Mouse (Mus musculus): Measurements from ENCODE around the gene Gm10318. TPM values are rescaled to one million over a fixed set of nuclear protein-coding genes. Genes with fewer than 3 reads are reported as not detected.

The Gm10318 gene
- polyA plus RNA-seq (2015; fragmentation: Nextera tagmentation; extraction: Ambion mirVana), result not detected in 2 replicates

- no peaks in the 10 kb centered on the region for H3K27me3 ChIP-seq
- no peaks in the 10 kb centered on the region for H3K4me1 ChIP-seq
- H3K9me3 ChIP-seq (replicated peaks), result no peaks in the 10 kb centered on the region
- H3K4me2 ChIP-seq, result no peak within 1 kb of the TSS
- 71% methylated on average over 9 of the region's 9 CpGs for WGBS
- H3K27ac ChIP-seq, result no peak within 1 kb of the TSS
- H3K36me3 ChIP-seq, result no peaks in the 10 kb centered on the region
- no peak for ATAC-seq (replicated peaks; ENCODE audit: low FRiP score)
- no peak within 1 kb of the TSS for H3K9ac ChIP-seq
- H3K4me3 ChIP-seq (replicated peaks), result no peak within 1 kb of the TSS
These were observed at the start of gene Gm10318 for GRCm38 (mm10) chr10:77852559-77852958. Gm10318 (plus strand) TSS chr10:77852859.

DNA sequence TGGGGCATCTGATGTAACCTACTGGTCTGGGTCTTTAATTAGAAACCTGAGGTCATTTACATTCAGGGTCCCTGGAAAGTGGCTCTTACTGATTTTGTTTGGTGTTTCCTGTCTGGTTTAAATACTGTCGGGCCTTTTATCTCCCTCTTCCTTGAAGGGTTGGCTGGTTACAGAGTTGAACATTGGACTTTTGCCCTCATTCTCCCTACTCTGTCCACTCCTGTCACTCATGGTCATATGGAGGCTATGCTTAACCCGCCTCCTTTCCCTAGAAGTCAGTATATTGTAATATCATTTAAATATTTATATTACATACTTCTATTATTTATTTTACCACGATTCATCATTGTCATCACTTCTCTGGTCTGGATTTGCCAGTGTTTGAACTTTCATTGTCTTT lies 48.6 kb upstream of the Gm10318 start:
- no peak for ATAC-seq (replicated peaks; ENCODE audit: low FRiP score)
- Histone ChIP-seq H3K9ac (no peak overlapping the region), H3K27me3 (no peaks in the 10 kb centered on the region), H3K4me2 (no peak overlapping the region), H3K9me3 (replicated peaks) (no peaks in the 10 kb centered on the region), H3K4me1 (no peaks in the 10 kb centered on the region), H3K36me3 (no peaks in the 10 kb centered on the region), H3K4me3 (replicated peaks) (no peak overlapping the region), H3K27ac (no peak overlapping the region)
- 84% methylated on average over 3 of the region's 3 CpGs for WGBS

- ATAC-seq (replicated peaks; ENCODE audit: low FRiP score), result no peak
- H3K4me1 ChIP-seq, result no peaks in the 10 kb centered on the region
- H3K4me3 ChIP-seq (replicated peaks), result no peak within 1 kb of the TSS
- H3K9ac ChIP-seq, result no peak within 1 kb of the TSS
- no peaks in the 10 kb centered on the region for H3K36me3 ChIP-seq
- no peaks in the 10 kb centered on the region for H3K27me3 ChIP-seq
- 68% methylated on average over 5 of the region's 5 CpGs for WGBS
- no peak within 1 kb of the TSS for H3K27ac ChIP-seq
- no peaks in the 10 kb centered on the region for H3K9me3 ChIP-seq (replicated peaks)
- no peak within 1 kb of the TSS for H3K4me2 ChIP-seq
These were observed 40.9 kb upstream of the Gm10318 start, which contains the start of gene Gm9507 for GRCm38 (mm10) chr10:77811743-77812142. Gm9507 (minus strand) TSS chr10:77811843.

DNA sequence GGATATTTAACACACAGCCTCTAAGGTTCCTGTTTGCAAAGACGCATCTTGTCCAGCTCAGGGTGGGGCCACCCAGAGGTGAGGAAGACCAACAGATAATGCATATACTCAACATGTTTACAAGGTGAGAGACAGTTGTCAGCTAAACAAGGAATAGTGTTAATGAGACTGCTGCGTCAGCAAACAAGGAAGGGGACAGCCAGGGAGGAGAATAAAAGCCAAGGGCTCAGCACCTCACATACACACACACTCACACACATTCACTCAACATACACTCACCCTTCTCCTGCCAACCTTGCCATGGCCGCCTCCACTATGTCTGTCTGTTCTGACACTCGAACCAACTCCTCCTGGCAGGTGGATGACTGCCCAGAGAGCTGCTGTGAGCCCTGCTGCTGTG lies 38.3 kb upstream of the Gm10318 start, which contains the start of gene Gm2696:
Gm2696 (plus strand) TSS at position 301 of the 400 bp plus-strand sequence.
- H3K27ac ChIP-seq, result no peak within 1 kb of the TSS
- no peaks in the 10 kb centered on the region for H3K9me3 ChIP-seq (replicated peaks)
- no peak within 1 kb of the TSS for H3K4me3 ChIP-seq (replicated peaks)
- no peak within 1 kb of the TSS for H3K9ac ChIP-seq
- ATAC-seq (replicated peaks; ENCODE audit: low FRiP score), result no peak
- H3K27me3 ChIP-seq, result no peaks in the 10 kb centered on the region
- H3K36me3 ChIP-seq, result no peaks in the 10 kb centered on the region
- 53% methylated on average over 4 of the region's 4 CpGs for WGBS
- no peak within 1 kb of the TSS for H3K4me2 ChIP-seq
- no peaks in the 10 kb centered on the region for H3K4me1 ChIP-seq

DNA sequence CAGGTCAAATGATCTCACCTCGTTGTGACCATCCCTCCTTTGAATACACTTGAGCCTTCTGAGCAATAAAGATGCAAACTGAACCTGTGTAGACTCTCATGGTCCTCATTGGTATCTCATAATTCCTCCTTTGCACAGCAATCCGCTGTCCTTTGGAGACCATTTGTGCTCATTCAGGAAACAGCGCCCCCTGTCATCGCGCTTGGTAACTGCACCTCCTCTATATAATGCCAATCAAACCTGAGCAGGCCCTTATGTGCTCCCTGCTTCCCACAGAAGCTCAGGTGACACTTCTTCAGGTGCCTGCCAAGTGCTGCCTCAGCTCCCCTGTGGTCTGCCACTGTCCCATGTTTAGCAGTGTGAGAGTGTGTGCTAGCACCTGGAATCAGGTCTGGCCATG lies 37.1 kb upstream of the Gm10318 start:
- no peak for ATAC-seq (replicated peaks; ENCODE audit: low FRiP score)
- no peak overlapping the region for H3K4me2 ChIP-seq
- H3K36me3 ChIP-seq, result no peaks in the 10 kb centered on the region
- H3K9me3 ChIP-seq (replicated peaks), result no peaks in the 10 kb centered on the region
- H3K27me3 ChIP-seq, result no peaks in the 10 kb centered on the region
- H3K27ac ChIP-seq, result no peak overlapping the region
- H3K4me1 ChIP-seq, result no peaks in the 10 kb centered on the region
- H3K9ac ChIP-seq, result no peak overlapping the region
- H3K4me3 ChIP-seq (replicated peaks), result no peak overlapping the region
- WGBS, result 30% methylated on average over 5 of the region's 5 CpGs

- no peaks in the 10 kb centered on the region for H3K36me3 ChIP-seq
- no peaks in the 10 kb centered on the region for H3K9me3 ChIP-seq (replicated peaks)
- no peak overlapping the region for H3K4me2 ChIP-seq
- 96% methylated on average over 4 of the region's 4 CpGs for WGBS
- no peak overlapping the region for H3K4me3 ChIP-seq (replicated peaks)
- ATAC-seq (replicated peaks; ENCODE audit: low FRiP score), result no peak
- H3K9ac ChIP-seq, result no peak overlapping the region
- H3K27ac ChIP-seq, result no peak overlapping the region
- H3K4me1 ChIP-seq, result no peaks in the 10 kb centered on the region
- no peaks in the 10 kb centered on the region for H3K27me3 ChIP-seq
These were observed 34.1 kb upstream of the Gm10318 start for GRCm38 (mm10) chr10:77818523-77818922.

- Histone ChIP-seq H3K27me3 (no peaks in the 10 kb centered on the region), H3K9me3 (replicated peaks) (no peaks in the 10 kb centered on the region), H3K9ac (no peak overlapping the region), H3K27ac (no peak overlapping the region), H3K4me3 (replicated peaks) (no peak overlapping the region), H3K4me1 (no peaks in the 10 kb centered on the region), H3K4me2 (no peak overlapping the region), H3K36me3 (no peaks in the 10 kb centered on the region)
- 51% methylated on average over 4 of the region's 4 CpGs for WGBS
- ATAC-seq (replicated peaks; ENCODE audit: low FRiP score), result no peak
These were observed 33.5 kb upstream of the Gm10318 start for GRCm38 (mm10) chr10:77819203-77819602.

DNA sequence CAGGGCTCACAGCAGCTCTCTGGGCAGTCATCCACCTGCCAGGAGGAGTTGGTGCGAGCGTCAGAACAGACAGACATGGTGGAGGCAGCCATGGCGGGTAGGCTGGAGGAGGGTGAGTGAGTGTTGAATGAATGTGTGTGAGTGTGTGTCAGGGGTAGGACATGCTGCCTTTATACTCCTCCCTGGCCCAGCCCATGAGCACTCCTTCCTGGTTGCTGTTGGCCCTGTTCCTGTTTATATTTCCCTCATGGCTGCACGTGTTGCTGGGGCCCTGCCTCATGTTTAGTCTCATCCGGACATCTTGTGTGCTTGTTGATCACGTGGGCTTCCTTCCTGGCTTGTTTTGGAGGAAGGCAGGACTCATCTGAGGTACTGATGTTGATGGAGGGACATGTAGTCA lies 25.7 kb upstream of the Gm10318 start, which contains the start of gene Krtap10-4:
Krtap10-4 (minus strand) TSS at position 145 of the 400 bp plus-strand sequence.
- WGBS, result 61% methylated on average over 6 of the region's 6 CpGs
- Histone ChIP-seq H3K27ac (no peak within 1 kb of the TSS), H3K27me3 (no peaks in the 10 kb centered on the region)

GRCm38 (mm10) chr10:77835647-77836046 lies 17.0 kb upstream of the Gm10318 start, which contains the start of gene Krtap10-10:
Krtap10-10 (plus strand) TSS chr10:77835947.
- Histone ChIP-seq H3K4me2 (no peak within 1 kb of the TSS), H3K27me3 (no peaks in the 10 kb centered on the region), H3K36me3 (no peaks in the 10 kb centered on the region), H3K4me3 (replicated peaks) (no peak within 1 kb of the TSS), H3K9me3 (replicated peaks) (no peaks in the 10 kb centered on the region), H3K27ac (no peak within 1 kb of the TSS), H3K4me1 (no peaks in the 10 kb centered on the region), H3K9ac (no peak within 1 kb of the TSS)
- 70% methylated on average over 9 of the region's 9 CpGs for WGBS
- no peak for ATAC-seq (replicated peaks; ENCODE audit: low FRiP score)

More for the DNA sequence above, 25.7 kb upstream of the Gm10318 start, which contains the start of gene Krtap10-4:
- Histone ChIP-seq H3K4me3 (replicated peaks) (no peak within 1 kb of the TSS), H3K4me2 (no peak within 1 kb of the TSS), H3K4me1 (no peaks in the 10 kb centered on the region), H3K9ac (no peak within 1 kb of the TSS), H3K36me3 (no peaks in the 10 kb centered on the region), H3K9me3 (replicated peaks) (no peaks in the 10 kb centered on the region)
- ATAC-seq (replicated peaks; ENCODE audit: low FRiP score), result no peak

- ATAC-seq (replicated peaks; ENCODE audit: low FRiP score), result no peak
- H3K36me3 ChIP-seq, result no peaks in the 10 kb centered on the region
- H3K4me2 ChIP-seq, result no peak overlapping the region
- H3K27me3 ChIP-seq, result no peaks in the 10 kb centered on the region
- H3K9me3 ChIP-seq (replicated peaks), result no peaks in the 10 kb centered on the region
- H3K4me3 ChIP-seq (replicated peaks), result no peak overlapping the region
- H3K9ac ChIP-seq, result no peak overlapping the region
- WGBS, result 70% methylated on average over 6 of the region's 6 CpGs
- no peaks in the 10 kb centered on the region for H3K4me1 ChIP-seq
- H3K27ac ChIP-seq, result no peak overlapping the region
These were observed 13.7 kb upstream of the Gm10318 start for GRCm38 (mm10) chr10:77839006-77839405.

GRCm38 (mm10) chr10:77846503-77846902 lies 6.2 kb upstream of the Gm10318 start, which contains the start of gene Gm36176:
Gm36176 (plus strand) TSS chr10:77846803.
- ATAC-seq (replicated peaks; ENCODE audit: low FRiP score), result no peak
- no peaks in the 10 kb centered on the region for H3K4me1 ChIP-seq
- H3K36me3 ChIP-seq, result no peaks in the 10 kb centered on the region
- no peak within 1 kb of the TSS for H3K9ac ChIP-seq
- H3K27me3 ChIP-seq, result no peaks in the 10 kb centered on the region
- H3K4me2 ChIP-seq, result no peak within 1 kb of the TSS
- H3K9me3 ChIP-seq (replicated peaks), result 0 out of 2 replicates have a peak, but pooled peaks cover 2% of the 10 kb centered on the region
- H3K27ac ChIP-seq, result no peak within 1 kb of the TSS
- no peak within 1 kb of the TSS for H3K4me3 ChIP-seq (replicated peaks)
- 69% methylated on average over 3 of the region's 3 CpGs for WGBS

GRCm38 (mm10) chr10:77846961-77847360 lies 5.7 kb upstream of the Gm10318 start:
- Histone ChIP-seq H3K27ac (no peak overlapping the region), H3K9me3 (replicated peaks) (0 out of 2 replicates have a peak, but pooled peaks cover 2% of the 10 kb centered on the region), H3K4me3 (replicated peaks) (no peak overlapping the region), H3K9ac (no peak overlapping the region), H3K27me3 (no peaks in the 10 kb centered on the region), H3K4me1 (no peaks in the 10 kb centered on the region), H3K4me2 (no peak overlapping the region), H3K36me3 (no peaks in the 10 kb centered on the region)
- no peak for ATAC-seq (replicated peaks; ENCODE audit: low FRiP score)
- WGBS, result 36% methylated on average over 2 of the region's 2 CpGs

GRCm38 (mm10) chr10:77847538-77847937 lies 5.1 kb upstream of the Gm10318 start:
- Histone ChIP-seq H3K4me3 (replicated peaks) (no peak overlapping the region), H3K4me2 (no peak overlapping the region), H3K9me3 (replicated peaks) (0 out of 2 replicates have a peak, but pooled peaks cover 2% of the 10 kb centered on the region), H3K4me1 (no peaks in the 10 kb centered on the region), H3K27ac (no peak overlapping the region), H3K27me3 (no peaks in the 10 kb centered on the region), H3K36me3 (no peaks in the 10 kb centered on the region), H3K9ac (no peak overlapping the region)
- no peak for ATAC-seq (replicated peaks; ENCODE audit: low FRiP score)
- 70% methylated on average over 2 of the region's 2 CpGs for WGBS

Measured in kidney, embryonic 15.5 days (tissue).